Mouse (Mus musculus) layer of hippocampus, adult 18-20 months (tissue): Measurements from ENCODE around the gene Syngap1. TPM values are rescaled to one million over a fixed set of nuclear protein-coding genes. Genes with fewer than 3 reads are reported as not detected.

Experiments used
- DNase-seq, 2 experiments: peaks; one replicate each; pipeline ENCODE4 v3.0.0; 2022; ENCODE audit warnings: low spot score in 2 of 2
- total RNA-seq, 2 experiments: library from RNA; stranded (reverse); gene quantifications; 2 replicates each; pipeline ENCODE4 v1.2.3; 2021

Syngap1 gene
- total RNA-seq, 2 experiments from 2014 or later: 400 to 412 TPM

DNA sequence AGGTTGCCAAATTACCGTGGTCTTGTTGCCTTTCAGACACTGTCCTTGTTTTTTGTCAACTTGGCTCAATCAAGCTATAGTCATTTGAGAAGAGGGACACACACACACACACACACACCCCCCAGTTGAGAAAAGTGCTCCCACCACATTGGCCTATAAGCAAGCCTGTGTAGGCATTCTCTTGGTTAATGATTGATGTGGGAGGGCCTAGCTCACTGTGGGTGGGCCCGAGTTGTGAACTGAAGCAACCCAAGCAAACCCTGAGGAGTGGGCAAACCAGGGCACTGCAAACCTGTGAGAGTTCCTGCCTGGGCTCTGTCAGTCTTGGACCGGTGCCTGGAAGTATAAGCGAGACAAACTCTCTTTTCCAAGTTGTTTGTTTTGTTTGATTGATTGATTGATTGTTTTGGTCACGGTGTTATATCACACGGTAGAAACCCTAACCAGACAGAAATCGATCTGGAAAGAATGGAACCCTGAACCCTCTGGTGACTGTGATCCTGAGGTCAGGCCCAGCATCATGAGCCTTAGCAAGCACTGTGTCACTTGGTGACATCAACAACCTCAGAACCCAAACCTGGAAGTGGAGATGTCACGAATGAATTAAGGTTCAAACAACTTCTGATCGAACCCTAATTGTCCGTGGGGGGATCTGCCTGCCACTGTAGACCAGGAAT is 44.6 kb downstream of the Syngap1 start:
- no peak for DNase-seq

DNA sequence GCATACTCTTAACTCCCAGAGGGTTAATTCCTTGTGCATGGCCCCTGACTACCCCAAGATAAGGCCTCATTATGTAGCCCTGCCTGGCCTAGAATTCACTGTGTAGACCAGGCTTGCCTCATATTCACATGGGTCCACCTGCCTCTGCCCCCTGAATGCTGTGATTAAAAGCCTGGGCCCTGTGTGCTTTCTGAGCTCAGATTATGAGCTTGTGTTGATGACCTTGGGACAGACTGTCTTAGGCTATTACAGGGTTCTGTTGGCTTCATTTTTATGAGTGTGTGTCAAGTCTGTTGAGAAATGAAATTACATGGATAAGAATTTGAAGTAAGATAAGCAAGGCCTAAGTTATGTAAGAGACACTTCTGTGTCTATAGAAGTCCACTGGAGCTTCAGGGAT is 49.5 kb downstream of the Syngap1 start:
- no peak for DNase-seq

DNA sequence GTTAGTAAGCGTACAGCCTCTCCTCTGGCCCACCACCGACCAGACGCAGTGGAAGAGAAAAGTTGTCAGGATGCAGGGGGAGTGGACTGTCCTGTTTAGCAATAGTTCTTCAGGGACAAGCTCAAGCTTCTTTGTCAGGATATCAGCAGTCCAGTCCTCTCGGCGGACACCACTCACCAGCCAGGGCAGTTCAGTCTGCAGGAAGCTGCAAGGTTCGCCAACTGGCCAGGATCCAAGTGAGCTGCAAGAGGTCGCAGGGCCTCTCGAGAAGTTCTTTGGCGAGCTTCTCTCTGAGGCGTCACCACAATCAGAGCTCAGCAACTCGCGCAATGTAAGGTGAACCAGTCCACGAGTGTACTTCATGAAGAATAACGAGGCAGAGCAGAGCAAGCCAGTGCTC is 53.4 kb downstream of the Syngap1 start:
- DNase-seq: no peak

DNA sequence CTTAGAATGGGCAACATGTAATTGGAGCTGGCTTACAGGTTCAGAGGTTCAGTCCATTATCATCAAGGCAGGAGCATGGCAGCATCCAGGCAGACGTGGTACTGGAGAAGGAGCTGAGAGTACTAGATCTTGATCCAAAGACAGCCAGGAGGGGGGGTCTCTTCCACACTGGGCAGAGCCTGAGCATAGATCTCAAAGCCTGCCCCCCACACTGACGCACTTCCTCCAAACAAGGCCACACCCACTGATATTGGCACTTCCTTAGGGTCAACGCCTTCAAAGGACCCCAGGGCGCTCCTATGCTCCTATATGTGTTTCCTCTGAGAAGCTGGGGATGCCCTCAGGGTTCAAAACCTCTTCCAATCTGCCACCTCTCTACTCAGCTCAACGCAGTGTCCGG is 54.0 kb downstream of the Syngap1 start:
- no peak for DNase-seq

DNA sequence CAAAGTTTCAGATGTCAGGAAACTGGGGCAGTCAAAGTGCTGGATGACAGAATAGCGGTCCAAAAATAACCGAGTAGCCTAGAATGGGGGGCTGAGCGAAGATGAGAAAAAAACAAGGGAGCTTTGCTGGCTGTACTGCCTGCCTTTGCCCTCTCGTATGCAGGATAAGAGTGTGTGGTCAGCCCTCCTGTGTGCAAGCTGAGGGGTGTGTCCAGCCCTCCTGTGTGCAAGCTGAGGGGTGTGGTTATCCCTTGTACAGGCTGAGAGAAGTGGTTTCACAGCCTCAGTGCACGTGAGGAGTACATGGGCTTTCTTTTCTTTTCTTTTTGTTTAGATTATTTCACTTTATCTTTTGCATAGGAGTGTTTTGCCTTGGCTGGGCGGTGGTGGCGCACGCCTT is 54.5 kb downstream of the Syngap1 start:
- DNase-seq: no peak

DNA sequence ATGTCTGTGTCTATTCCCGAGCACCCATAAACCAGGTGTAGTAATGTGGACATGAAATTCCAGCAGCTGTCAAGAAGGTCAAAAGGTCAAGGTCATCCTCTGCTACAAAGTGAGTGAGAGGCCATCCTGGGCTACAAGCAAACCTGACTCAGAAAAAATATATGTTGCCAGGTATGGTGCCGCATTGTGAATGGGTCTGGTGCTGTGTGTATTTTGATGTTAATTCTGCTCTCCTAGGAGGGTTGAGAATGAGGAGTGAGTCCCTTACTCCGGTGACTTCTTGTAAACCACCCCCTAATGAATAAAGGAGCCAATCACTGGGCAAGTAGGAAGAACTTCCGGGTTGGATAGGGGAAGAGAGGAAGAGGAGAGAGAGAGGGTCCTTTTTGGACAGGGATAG is 56.6 kb downstream of the Syngap1 start:
- DNase-seq: no peak

DNA sequence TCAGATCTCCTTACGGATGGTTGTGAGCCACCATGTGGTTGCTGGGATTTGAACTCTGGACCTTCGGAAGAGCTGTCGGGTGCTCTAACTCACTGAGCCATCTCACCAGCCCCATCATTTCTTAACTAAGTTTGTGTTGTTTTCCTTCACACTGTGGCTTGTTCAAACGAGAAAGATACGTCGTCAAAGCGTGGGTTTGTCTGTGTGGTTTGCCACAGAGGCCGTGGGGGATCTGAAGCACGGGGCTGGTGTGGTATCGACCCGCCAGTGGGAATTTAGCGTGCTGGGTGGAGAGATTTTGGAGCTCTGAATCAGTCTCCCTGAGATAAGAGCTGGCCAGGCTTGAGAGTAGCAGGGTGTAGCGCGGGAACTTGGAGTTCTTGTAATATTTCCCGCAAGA is 57.2 kb downstream of the Syngap1 start:
- DNase-seq: no peak

DNA sequence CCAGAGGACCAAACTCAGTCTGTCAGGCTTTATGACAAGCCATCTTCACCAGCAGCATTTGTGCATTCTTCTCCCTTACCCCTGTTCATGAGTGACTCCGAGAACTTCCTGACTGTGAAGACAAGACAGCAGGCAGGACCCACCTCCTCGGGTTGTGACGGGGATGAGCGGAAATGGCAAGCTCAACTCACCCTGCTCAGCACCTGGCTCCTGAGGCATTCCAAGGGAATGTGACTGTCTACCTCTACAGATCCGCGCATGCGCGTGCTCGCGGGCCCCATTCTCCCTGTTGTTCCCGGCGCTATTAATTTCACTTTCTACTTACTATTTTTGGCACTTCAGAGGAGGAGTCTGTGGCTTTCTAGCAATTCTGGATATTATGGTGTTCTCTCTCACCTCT is 58.9 kb downstream of the Syngap1 start:
- peak in 1 of 2 experiments; percentile 57 for DNase-seq

DNA sequence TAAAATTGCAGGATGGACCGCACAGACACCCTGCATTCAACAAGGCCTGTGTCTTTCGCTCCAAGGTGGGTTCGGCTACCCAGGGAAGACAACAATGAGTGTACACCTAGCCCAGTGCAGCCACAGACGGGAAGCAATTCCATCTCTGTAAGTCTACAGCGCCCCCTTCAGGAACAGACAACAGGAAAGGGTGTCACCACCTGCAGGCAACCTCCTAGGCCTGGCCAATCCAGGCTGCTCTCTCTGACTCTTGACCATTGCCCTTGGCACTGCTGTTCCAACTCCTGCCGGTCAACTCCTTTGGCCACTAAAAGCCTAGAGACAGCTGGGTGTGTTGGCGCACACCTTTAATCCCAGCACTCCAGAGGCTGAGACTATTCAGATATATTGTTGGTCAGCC is 60.1 kb downstream of the Syngap1 start:
- DNase-seq: no peak

DNA sequence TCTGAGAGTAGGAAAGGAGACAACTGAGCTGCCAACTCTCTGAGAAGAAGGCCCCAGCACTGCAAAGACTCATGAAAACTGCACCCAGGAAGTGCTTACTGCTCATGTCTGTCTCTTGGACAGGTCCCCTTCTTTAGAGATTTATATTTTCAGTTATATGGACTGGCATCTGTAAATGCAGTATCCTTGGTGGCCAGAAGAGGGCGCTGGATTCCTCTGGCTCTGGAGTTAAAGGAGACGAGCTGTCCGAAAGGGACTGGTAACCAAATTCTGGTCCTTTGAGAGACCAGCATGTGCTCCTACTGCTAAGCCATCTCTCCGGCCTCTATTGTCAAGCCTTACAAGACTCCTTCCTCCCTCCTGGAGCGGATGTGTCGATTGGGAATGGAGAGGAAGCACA is 60.8 kb downstream of the Syngap1 start:
- no peak for DNase-seq

DNA sequence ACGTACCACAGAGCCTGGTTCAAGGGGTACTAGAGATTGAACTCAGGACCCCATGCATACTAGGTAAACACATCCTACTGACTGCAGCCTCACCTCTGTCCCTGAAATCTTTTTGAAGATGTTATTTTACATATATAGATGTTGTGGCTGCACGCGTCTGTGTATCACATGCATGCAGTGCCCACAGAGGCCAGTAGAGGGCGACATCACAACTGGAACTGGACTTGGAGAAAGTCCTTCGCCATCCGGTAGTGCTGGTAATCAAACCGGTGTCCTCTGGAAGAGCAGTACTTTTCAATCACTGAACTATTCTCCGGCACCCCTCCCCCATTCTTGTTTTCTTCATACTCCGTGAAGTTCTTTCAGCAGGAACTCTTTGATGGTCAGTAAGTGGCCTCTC is 63.4 kb downstream of the Syngap1 start:
- no peak for DNase-seq

DNA sequence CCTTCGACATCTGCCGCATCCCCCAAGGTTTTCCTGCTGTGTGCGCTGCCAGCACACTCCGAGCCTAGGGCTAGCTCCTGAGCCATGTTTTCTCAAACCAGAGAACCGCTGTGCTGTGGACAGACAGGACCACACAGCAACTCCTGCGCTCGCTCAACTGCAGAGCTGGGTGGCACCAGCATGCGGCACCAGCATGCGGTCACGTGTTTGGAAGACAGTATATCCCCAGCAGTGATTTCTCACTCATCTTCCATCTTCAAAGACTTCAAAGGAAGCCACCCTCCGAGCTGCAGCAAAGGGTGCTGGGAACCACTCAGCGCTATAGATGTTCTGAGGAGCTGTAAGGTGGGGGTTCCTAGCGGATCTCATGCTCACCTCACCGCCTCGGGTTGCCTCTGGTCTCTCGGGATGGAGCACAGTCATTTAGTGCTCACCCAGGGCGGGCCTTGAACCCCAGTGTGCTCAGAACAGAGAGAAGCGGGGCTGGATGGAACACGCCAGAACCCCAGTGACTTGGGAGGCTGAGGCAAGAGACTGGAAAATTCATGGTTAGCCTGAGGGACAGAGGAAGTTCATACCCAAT is 63.9 kb downstream of the Syngap1 start:
- no peak for DNase-seq

DNA sequence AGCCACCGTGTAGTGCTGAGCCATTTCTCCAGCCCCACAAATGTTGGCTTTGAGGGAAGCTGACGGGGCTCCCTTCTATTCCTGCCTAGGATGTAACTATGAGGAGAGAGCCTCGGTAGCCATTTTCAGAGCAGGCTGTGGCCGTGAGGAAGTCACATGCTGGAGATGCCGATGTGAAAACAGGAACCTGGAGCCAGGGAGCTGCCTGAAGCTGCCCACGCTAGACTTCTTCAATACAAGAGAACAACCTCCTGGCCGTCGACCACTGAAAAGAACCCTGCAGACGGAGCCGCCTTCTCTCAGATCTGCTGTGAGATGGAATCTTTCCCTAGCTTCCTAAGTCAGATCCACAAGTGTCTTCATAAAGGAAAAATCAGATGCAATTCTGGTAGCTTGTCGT is 64.6 kb downstream of the Syngap1 start:
- DNase-seq: peak in 1 of 2 experiments; percentile 34

DNA sequence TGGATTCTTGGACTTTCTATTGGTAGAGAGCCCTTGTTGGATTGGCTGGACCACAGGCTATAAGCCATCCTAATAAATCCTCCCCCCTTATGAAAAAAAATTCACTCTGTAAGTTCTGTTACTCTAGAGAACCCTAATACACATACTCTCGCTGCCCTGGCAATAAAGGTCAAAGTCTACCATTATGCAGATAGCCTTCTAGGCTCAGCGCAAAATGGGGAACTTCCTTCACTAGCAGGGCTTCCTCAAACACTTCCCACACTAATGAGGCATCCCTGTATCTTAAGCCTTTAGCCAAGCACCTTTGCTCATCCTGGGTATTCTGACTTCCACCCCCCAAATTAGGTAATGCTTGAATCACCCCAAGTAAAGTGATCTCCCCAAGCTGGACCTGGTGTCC is 67.2 kb downstream of the Syngap1 start:
- DNase-seq: no peak

DNA sequence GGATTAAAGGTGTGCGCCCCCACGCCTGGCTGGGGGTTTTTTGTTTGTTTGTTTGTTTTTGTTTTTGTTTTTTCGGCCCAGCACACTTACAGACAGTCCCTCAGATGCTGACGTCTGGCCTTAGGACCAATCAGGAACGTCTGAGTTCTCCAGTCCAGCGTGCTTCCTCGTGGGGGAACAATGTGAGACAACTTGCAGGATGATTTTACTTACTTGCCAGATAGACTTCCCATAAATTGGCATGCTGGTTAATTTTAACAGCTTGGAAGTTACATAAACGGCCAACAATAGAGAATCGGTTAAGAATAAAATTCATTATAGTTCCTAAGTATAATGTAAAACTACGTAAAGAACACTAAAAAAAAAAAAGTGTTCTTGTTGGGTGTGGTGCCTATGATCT is 70.1 kb downstream of the Syngap1 start:
- peak in 1 of 2 experiments; percentile 58 for DNase-seq

DNA sequence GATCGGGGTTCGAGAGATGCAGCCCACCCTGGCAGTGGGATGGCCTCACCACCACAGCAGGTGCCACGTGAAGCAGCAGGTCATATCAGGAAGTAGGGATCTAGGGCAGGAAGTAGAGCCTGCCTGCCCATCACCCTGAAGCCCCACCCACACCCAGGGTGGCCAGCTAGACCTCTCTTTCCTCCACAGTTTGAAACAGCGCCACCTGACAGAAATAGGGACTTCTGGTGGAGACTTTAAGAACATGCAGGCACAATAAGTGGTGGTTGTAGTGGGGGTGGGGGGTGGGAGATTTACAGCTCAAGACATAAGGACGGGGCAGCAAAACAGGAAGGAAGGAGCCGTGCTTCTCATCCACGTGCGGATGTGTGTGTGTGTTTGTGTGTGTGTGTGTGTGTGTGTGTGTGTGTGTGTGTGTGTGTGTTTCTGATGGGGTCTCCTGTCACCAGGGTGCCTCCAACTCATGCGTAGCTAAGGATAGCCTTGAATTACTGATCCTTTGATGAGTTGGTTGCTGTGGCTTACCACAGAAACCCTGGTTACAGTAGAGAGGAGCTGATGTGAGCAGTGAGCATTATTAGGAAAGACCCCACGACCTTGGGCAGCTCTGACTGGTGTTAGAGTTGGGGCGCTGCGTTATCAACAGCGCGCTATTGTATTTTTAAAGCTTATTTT is 71.1 kb downstream of the Syngap1 start:
- no peak for DNase-seq

DNA sequence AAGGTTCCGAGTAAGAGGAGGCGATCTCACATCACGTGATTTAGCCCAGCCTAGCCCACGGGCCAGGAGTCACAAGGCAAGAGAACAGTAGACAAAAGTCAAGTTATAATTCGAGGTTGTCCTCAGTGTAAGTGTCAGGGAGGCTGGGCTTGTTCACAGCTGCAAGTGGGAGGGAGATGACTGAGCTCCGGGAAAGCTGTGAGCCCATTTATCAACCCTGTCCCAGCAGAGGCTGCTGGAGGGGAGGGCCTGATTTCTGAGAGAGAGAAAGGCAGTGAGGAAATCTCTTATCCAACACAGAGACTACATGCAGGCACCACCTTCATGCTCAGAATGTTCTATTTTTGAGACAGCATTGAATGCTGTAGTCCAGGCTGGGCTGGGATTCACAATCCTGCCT is 71.9 kb downstream of the Syngap1 start:
- peak in 1 of 2 experiments; percentile 57 for DNase-seq

DNA sequence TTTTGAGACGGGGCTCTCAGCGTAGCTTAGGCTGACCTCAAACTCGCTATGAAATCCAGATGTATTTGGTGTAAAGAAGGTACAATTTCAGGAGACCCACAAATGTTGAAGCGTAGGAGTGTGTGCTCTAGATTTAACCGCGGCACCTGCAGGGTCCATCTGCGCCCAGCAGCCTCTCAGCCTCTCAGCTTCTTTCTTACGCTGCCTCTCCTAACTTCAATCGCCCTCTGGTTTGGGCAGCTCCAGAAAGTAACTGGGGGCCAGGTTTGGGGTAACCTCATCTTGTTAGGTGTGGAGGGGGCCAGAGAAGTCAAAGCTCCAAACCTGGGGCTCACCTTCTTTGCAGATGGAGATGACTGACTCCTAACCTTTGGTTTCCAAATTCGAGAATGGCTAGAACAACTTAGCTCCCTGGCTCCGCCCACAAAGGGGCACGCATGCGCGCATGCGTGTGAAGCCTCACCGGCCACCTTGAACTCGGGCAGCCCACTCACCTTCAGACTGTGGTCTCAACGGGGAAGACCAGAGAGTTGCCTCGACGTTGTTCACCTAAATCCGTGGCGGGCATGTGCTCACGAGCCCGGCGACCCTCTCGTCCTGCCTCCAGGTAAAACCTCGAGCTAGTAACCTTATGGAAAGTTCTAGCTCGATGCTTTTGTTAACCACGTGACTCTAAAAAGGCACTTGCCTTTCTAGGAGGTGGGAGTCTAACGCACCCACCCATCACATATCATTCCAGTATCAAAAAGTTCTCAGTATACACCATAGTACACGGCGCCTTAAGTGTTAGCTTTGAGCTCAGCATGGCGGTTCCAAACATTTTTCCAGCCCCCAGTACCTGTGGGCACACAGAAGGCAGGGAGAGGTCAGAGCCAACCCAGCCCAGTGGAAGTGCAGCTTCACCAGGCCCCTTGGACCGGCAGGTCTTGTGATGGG is 76.8 kb downstream of the Syngap1 start:
- DNase-seq: peak; percentile 71 to 88

DNA sequence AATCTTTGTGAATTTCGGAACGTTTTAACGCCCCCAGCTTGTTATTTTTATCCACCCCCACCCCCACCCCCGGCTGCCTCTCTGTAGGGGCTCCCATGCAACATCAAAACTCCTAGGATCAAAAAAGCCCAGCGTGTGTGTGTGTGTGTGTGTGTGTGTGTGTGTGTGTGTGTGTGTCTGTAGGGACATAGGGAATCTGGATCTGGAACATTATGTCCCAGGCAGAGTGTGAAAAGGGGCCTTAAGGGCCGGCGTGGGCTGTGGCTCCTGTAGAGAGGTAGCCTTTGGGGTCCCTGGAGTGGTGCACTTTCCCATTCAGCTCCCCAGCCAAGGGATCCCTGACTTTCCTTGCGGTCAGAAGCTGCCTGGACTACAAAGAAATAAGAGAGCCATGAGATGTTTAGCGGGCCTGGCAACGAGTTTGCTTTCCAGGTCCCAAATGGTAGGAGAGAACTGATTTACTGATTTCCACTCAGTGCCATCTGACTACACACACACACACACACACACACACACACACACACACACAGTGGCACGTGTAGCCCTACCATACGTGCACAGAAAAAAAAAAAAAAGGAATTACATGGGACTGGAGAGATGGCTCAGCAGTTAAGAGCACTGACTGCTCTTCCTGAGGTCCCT is 77.6 kb downstream of the Syngap1 start:
- DNase-seq: peak in 1 of 2 experiments; percentile 58

DNA sequence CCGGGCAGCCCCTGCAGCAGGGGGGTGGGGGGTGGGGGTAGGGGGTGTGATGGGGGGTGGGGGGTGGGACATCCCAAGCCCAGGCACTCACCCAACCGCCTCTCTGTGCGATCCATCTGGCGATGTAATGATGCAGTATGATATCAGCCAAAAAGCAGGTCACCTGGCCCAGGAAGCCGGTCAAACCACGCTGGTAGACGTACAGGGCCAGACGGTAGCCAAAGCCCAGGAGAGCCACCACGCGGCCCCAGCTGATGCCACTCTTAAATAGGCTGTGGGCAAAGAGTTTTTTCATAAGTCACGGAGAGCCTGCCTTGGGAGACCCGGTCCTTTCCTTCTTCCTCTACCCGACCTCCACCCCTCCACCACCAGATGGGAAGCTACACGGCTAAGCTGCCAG is 80.0 kb downstream of the Syngap1 start:
- DNase-seq: no peak

DNA sequence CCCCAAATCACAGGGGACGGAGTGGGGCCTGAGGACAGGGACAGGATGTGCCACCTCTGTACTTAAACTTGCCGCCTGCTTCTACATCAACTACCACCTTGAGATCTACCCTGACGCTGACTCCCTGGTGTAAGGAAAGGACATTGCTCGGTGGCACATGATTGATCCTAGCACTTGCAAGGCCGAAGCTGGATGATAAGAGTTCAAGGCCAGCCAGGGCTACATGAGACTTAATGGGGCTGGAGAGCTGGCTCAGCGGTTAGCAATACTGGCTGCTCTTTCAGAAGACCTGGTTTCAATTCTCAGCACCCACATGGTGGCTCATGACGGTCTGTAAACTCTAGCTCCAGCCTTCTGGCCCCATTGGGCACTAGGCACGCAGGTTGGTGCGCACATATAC is 80.7 kb downstream of the Syngap1 start:
- DNase-seq: no peak
